Mouse (Mus musculus) ES-E14 (cell line): ENCODE measurements around the gene Ccnyl1. TPM values are rescaled to one million over a fixed set of nuclear protein-coding genes. Genes with fewer than 3 reads are reported as not detected.

Experiments
- DNase-seq: peaks from one replicate; pipeline ENCODE4 v3.0.0-alpha.2; 2013; ENCODE audit warnings: low read depth, low spot score
- H3K27ac ChIP-seq: 2 replicates; pipeline ENCODE4 v1.5.1; 2012; ENCODE audit warnings: low read depth, mild to moderate bottlenecking, low read length, moderate library complexity, mixed read lengths; ENCODE audit not compliant: poor library complexity, insufficient read depth, severe bottlenecking
- H3K36me3 ChIP-seq: 2 replicates; pipeline ENCODE4 v1.6.1; 2012; ENCODE audit warnings: mild to moderate bottlenecking, low read length, moderate library complexity, mixed read lengths; ENCODE audit not compliant: control insufficient read depth, poor library complexity, insufficient read depth, severe bottlenecking
- H3K4me1 ChIP-seq, 2 experiments: fragments of 150-350 bp in 1 of 2; sonication (generic) in 1 of 2; 2 replicates each; pipeline ENCODE4 v1.6.1; 2012; ENCODE audit warnings: low read length in 2 of 2, mild to moderate bottlenecking in 1 of 2, mixed read lengths in 1 of 2; ENCODE audit not compliant: control insufficient read depth in 2 of 2, insufficient read depth in 2 of 2, poor library complexity in 1 of 2
- H3K4me3 ChIP-seq, 2 experiments: fragments of 150-350 bp in 1 of 2; sonication (generic) in 1 of 2; 2 replicates each; pipeline ENCODE4 v1.5.1; 2012; ENCODE audit warnings: low read length in 2 of 2, low read depth in 1 of 2, mild to moderate bottlenecking in 1 of 2, mixed read lengths in 1 of 2; ENCODE audit not compliant: insufficient read depth in 1 of 2, poor library complexity in 1 of 2, severe bottlenecking in 1 of 2
- H3K9ac ChIP-seq: 2 replicates; pipeline ENCODE4 v1.6.1; 2012; ENCODE audit warnings: low read depth, mild to moderate bottlenecking, low read length, mixed read lengths; ENCODE audit not compliant: poor library complexity, insufficient read depth, severe bottlenecking
- H3K9me3 ChIP-seq: fragments of 150-350 bp; sonication (generic); 2 replicates; pipeline ENCODE4 v1.6.1; 2012; ENCODE audit warnings: low read depth, mild to moderate bottlenecking, low read length; ENCODE audit not compliant: control insufficient read depth, insufficient read depth
- CHD2 ChIP-seq: IDR thresholded peaks from 2 replicates; pipeline ENCODE4 v1.6.1; 2014; ENCODE audit warnings: mild to moderate bottlenecking, low read depth, low read length, inconsistent platforms
- HCFC1 ChIP-seq: IDR thresholded peaks from 2 replicates; pipeline ENCODE4 v1.6.1; 2012; ENCODE audit warnings: low read length, inconsistent platforms, borderline replicate concordance; ENCODE audit not compliant: insufficient read depth
- MAFK ChIP-seq: IDR thresholded peaks from 2 replicates; pipeline ENCODE4 v1.6.1; 2014; ENCODE audit warnings: mild to moderate bottlenecking, low read depth, low read length, inconsistent platforms; ENCODE audit not compliant: insufficient read depth
- ZC3H11A ChIP-seq: IDR thresholded peaks from 2 replicates; pipeline ENCODE4 v1.6.1; 2012; ENCODE audit warnings: low read depth, mild to moderate bottlenecking, inconsistent platforms, low read length, borderline replicate concordance
- ZNF384 ChIP-seq: IDR thresholded peaks from 2 replicates; pipeline ENCODE4 v1.6.1; 2012; ENCODE audit warnings: low read depth, low read length, inconsistent platforms
- in situ Hi-C, 2 experiments: fragments of 600-800 bp; cut with MboI; formaldehyde crosslinking; loops; one replicate each; pipeline ENCODE4 v1.15.1; 2025; ENCODE audit warnings: low sequenced_read_pairs in 2 of 2, inconsistent platforms in 1 of 2; ENCODE audit not compliant: unreplicated experiment in 2 of 2
- total RNA-seq: library from RNA; depleted of rRNA; stranded (reverse); fragments of 300-350 nt; gene quantifications from 2 replicates; pipeline ENCODE4 v1.2.3, GENCODE M21; 2012

Ccnyl1 gene
- total RNA-seq, 1 experiment = 24.9 TPM

DNA sequence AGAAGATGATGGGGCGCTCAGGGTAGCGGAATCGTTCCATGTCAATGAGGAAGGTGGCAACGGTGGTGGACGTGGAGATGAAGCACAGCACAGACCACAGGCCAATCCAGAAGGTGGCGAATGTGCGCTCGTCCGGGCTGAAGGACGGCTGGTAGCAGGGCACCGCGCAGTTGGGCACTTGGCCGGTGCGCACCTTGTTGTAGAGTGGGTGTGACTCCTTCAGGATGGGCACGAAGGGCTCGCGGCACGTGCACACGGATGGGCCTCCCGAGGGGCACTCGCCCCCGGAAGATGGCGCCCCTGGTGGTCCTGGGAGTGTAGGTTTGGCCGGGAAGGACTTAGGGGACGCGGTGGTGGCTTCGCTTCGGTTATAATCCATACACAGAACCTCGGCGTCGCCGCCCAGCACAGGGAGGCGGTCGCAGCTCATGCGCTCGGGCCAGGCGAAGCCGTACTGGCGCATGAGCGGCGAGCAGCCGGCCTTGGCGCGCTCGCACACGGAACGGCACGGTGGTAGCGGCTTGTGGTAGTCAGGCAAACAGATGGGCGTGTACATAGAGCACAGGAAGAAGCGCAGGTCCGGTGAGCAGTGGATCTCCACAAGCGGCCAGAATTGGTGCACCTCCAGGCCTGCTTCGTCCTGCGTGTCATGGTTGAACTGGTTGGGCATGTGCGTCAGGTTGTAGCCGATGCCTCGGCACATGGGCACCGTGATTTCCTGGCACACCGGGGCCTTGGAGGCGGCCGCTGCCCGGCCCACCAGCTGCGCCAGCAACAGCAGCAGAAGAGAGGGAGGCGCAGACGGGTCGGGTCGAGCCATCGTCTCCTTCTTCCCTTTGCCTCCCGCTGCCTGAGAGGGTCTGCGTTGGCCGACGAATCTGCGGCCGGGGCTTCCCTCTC, 45.8 kb downstream of the Ccnyl1 start:
- TF ChIP-seq MAFK (no peak), HCFC1 (no peak), ZC3H11A (no peak), ZNF384 (no peak), CHD2 (no peak)
- Histone ChIP-seq H3K27ac (no peak overlapping the region), H3K4me3 (peak overlapping the region; percentile 97 to 98), H3K4me1 (peaks cover 7 to 8% of the 10 kb centered on the region in 2 experiments; a peak in 3 of 4 replicates), H3K36me3 (peaks cover 30% of the 10 kb centered on the region), H3K9me3 (no peaks in the 10 kb centered on the region), H3K9ac (peak overlapping the region; percentile 93)
- in situ Hi-C loops = no loop called here
- no peak for DNase-seq

GRCm38 (mm10) chr1:64736681-64737501, 46.6 kb downstream of the Ccnyl1 start:
- Histone ChIP-seq H3K4me1 (peaks cover 5 to 7% of the 10 kb centered on the region in 2 experiments; a peak in 3 of 4 replicates), H3K9me3 (no peaks in the 10 kb centered on the region), H3K36me3 (peaks cover 27% of the 10 kb centered on the region), H3K9ac (peak overlapping the region; percentile 93), H3K4me3 (peak overlapping the region; percentile 97 to 98), H3K27ac (peak overlapping the region; percentile 73)
- TF ChIP-seq ZC3H11A = no peak
- no peak for TF ChIP-seq CHD2
- TF ChIP-seq MAFK = no peak
- TF ChIP-seq ZNF384 = no peak
- no peak; the same call in 1 of the 2 replicates for TF ChIP-seq HCFC1
- no peak for DNase-seq
- in situ Hi-C loops = no loop called here

DNA sequence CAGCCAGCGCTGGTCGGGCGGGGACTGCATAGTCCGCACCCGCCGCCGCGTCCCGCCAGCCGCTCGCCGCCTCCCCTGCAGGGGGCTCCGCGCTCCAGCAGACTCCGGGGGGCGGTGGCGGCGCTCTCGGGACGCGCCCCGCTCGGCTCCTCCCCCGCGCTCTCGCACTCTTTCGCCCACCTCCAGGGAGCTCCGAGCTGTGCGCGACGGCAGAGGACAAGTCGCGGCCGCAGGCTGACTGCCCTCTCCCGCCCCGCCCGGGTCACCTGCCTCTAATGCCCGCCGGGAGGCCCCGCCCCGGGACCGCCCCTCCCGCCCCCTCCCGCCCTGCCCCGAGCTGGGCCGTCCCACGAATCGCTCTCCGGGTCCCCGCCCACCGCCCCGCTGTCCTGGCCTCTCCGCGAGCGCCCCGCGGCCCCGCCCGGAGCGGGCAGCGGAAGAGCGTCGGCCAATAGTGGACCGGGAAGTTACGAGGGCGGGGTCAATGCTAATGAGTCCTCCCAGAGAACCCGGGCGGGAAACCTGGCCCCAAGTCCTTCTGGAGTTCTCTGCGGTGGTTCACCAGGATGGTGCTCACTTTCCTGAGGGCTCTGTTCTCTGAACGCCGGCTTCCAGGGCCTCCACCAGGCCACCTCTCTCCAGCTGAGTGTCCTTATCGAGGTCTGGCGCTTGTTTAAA, 47.4 kb downstream of the Ccnyl1 start, which contains the start of gene Fzd5:
Fzd5 (minus strand) TSS at position 250 of the 678 bp plus-strand sequence.
- in situ Hi-C loops = no loop called here
- Histone ChIP-seq H3K9me3 (no peaks in the 10 kb centered on the region), H3K9ac (peak within 1 kb of the TSS; percentile 93), H3K4me3 (peak within 1 kb of the TSS; percentile 97 to 98), H3K27ac (peak within 1 kb of the TSS; percentile 73), H3K36me3 (peaks cover 24% of the 10 kb centered on the region), H3K4me1 (peaks cover 5 to 7% of the 10 kb centered on the region in 2 experiments; a peak in 3 of 4 replicates)
- peak; percentile 92 for DNase-seq
- TF ChIP-seq HCFC1 = no peak; the same call in none of the 2 replicates
- no peak for TF ChIP-seq MAFK
- no peak for TF ChIP-seq CHD2
- no peak for TF ChIP-seq ZC3H11A
- no peak for TF ChIP-seq ZNF384

GRCm38 (mm10) chr1:64738180-64738555, 47.9 kb downstream of the Ccnyl1 start:
- peak overlapping the region; percentile 63 to 80 for H3K4me3 ChIP-seq
- no peak overlapping the region for H3K27ac ChIP-seq
- no peaks in the 10 kb centered on the region for H3K9me3 ChIP-seq
- peaks cover 24% of the 10 kb centered on the region for H3K36me3 ChIP-seq
- TF ChIP-seq ZNF384 (no peak), MAFK (no peak), ZC3H11A (no peak)
- no peak for DNase-seq
- peak overlapping the region; percentile 80 for H3K9ac ChIP-seq
- H3K4me1 ChIP-seq = peaks cover 5 to 7% of the 10 kb centered on the region in 2 experiments; a peak in 3 of 4 replicates
- in situ Hi-C loops = no loop called here
